Mouse (Mus musculus) heart, adult 2 months (tissue): ENCODE data around the gene Hexim1. TPM values are rescaled to one million over a fixed set of nuclear protein-coding genes. Genes with fewer than 3 reads are reported as not detected.

ENCODE experiments used
- DNase-seq, 2 experiments: peaks; one replicate each; pipeline ENCODE4 v3.0.0; 2021
- H3K27ac ChIP-seq: fragments of 200-600 bp; 2 replicates; pipeline ENCODE4 v1.8.1; 2022
- H3K27me3 ChIP-seq: fragments of 200-500 bp; 2 replicates; pipeline ENCODE4 v1.6.1; 2012; ENCODE audit warnings: mild to moderate bottlenecking, low read length, inconsistent platforms, mixed read lengths; ENCODE audit not compliant: control insufficient read depth, insufficient read depth
- H3K36me3 ChIP-seq: fragments of 200-500 bp; 2 replicates; pipeline ENCODE4 v1.6.1; 2012; ENCODE audit warnings: low read length, inconsistent platforms; ENCODE audit not compliant: control insufficient read depth, insufficient read depth
- H3K4me1 ChIP-seq: fragments of 200-500 bp; 2 replicates; pipeline ENCODE4 v1.6.1; 2011; ENCODE audit warnings: low read length; ENCODE audit not compliant: control insufficient read depth, insufficient read depth
- H3K4me3 ChIP-seq: fragments of 200-600 bp; 2 replicates; pipeline ENCODE4 v1.8.1; 2022
- H3K79me2 ChIP-seq: fragments of 200-500 bp; replicated peaks from 2 replicates; pipeline ENCODE4 v1.6.1; 2012; ENCODE audit warnings: mild to moderate bottlenecking, inconsistent platforms, low read length, moderate library complexity, mixed read lengths; ENCODE audit not compliant: control insufficient read depth, insufficient read depth
- H3K9ac ChIP-seq: fragments of 200-500 bp; 2 replicates; pipeline ENCODE4 v1.6.1; 2012; ENCODE audit warnings: low read depth, mild to moderate bottlenecking, control low read depth, inconsistent platforms, low read length, mixed read lengths
- CTCF ChIP-seq: fragments of 200-600 bp; IDR thresholded peaks from 2 replicates; pipeline ENCODE4 v1.8.1; 2022; ENCODE audit warnings: antibody characterized with exemption, mild to moderate bottlenecking, moderate library complexity
- EP300 ChIP-seq: fragments of 200-500 bp; IDR thresholded peaks from 2 replicates; pipeline ENCODE4 v1.6.1; 2011; ENCODE audit warnings: low read depth, low read length, control low read depth; ENCODE audit not compliant: insufficient read depth
- POLR2A ChIP-seq: fragments of 200-500 bp; IDR thresholded peaks from 2 replicates; pipeline ENCODE4 v1.6.1; 2011; ENCODE audit warnings: mild to moderate bottlenecking, low read depth, low read length, control low read depth; ENCODE audit not compliant: insufficient read depth
- WGBS: fragments of 180-500 bp; shearing (Covaris S2); methylation state at CpG from one replicate; pipeline ENCODE4 v1.1.7; 2018; 5-methylcytosine and 5-hydroxymethylcytosine counted together
- intact Hi-C: fragments of 180-260 bp; cut with DNase I; formaldehyde crosslinking; loops from one replicate; pipeline ENCODE4 v1.15.1; 2025
- polyA plus RNA-seq: library from polyadenylated mRNA; depleted of rRNA; stranded (reverse); fragments of >200 nt; gene quantifications from 2 replicates; pipeline ENCODE4 v1.2.3, GENCODE M21; 2012
- total RNA-seq, 2 experiments: library from RNA; stranded (reverse); gene quantifications; 2 replicates each; pipeline ENCODE4 v1.2.3; 2021

The Hexim1 gene
- total and polyA plus RNA-seq, 3 experiments: 7.8 to 19.3 (median 18.2) TPM

DNA sequence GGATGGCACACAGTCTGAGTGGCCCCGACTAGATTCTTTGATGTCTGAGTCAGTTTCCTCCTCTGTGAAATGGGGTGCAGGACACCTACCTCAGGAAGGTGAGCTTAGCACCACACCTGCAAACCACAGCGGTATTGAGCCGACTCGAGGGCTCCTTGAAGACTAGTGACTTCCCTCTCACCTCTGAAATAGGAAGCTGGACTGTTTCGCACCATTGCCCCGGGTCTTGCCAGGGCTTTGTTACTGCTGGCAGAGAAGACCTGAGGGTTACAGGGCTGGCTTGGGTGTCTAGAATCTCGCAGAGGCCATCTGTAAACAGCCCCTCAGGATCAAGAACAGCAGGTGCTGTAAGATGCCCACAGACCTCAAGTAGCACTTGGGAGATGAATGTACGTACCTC, 15.7 kb upstream of the Hexim1 start:
- no peak overlapping the region for H3K9ac ChIP-seq
- no peak for TF ChIP-seq POLR2A
- TF ChIP-seq EP300: no peak
- TF ChIP-seq CTCF: no peak
- DNase-seq: peak; percentile 14 to 26
- no peaks in the 10 kb centered on the region for H3K27me3 ChIP-seq
- no peak overlapping the region; the same call in 1 of the 2 replicates for H3K27ac ChIP-seq
- WGBS: 80% methylated on average over 8 of the region's 8 CpGs
- H3K36me3 ChIP-seq: no peaks in the 10 kb centered on the region
- H3K4me1 ChIP-seq: peaks cover 19% of the 10 kb centered on the region
- intact Hi-C loops: no loop called here
- H3K4me3 ChIP-seq: no peak overlapping the region
- no peaks in the 10 kb centered on the region for H3K79me2 ChIP-seq

DNA sequence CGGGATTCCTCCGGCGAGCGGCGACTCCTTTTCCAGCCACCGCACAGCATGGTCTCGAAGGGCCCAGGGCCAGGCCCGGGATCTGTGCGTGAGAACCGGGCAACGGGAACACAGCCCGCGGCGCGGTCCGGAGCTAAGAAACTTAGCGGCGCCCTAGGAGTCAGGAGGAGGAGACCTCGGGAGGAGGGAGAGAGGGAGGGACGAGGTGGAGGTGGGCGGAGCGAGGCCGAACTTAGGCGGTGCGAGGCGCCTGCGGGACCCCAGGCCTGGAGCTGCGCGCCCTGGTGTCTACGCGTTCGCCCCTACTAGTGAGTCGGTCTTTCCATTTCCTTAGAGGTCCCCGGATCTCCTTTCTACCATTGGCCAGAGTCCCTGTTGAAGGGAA, 14.6 kb upstream of the Hexim1 start, which contains the start of the genes Plcd3 and Acbd4:
TSS of gene Plcd3 (minus strand) at position 178 of the 385 bp plus-strand sequence.
TSS of gene Acbd4 (plus strand) at position 202 of the 385 bp plus-strand sequence.
- intact Hi-C loops: no loop called here
- Histone ChIP-seq H3K36me3 (no peaks in the 10 kb centered on the region), H3K79me2 (no peaks in the 10 kb centered on the region), H3K9ac (peak within 1 kb of the TSS; percentile 89), H3K4me1 (peaks cover 22% of the 10 kb centered on the region), H3K4me3 (peak within 1 kb of the TSS; percentile 72), H3K27me3 (no peaks in the 10 kb centered on the region), H3K27ac (peak within 1 kb of the TSS; percentile 88)
- DNase-seq: peak; percentile 91 to 93
- TF ChIP-seq EP300: 0 out of 2 replicates have a peak, but pooled peaks have one; percentile 10
- TF ChIP-seq POLR2A: peak; percentile 97
- 0 out of 2 replicates have a peak, but pooled peaks have one; percentile 10 for TF ChIP-seq CTCF
- under 1% methylated on average over 34 of the region's 34 CpGs for WGBS

GRCm38 (mm10) chr11:103101866-103102501, 14.0 kb upstream of the Hexim1 start:
- peak overlapping the region; percentile 89 for H3K9ac ChIP-seq
- WGBS: 1% methylated on average over 30 of the region's 30 CpGs

GRCm38 (mm10) chr11:103102725-103103349, 13.2 kb upstream of the Hexim1 start:
- 1% methylated on average over 35 of the region's 35 CpGs for WGBS
- Histone ChIP-seq H3K27ac (peak overlapping the region; percentile 88), H3K4me3 (peak overlapping the region; percentile 72), H3K4me1 (peaks cover 9% of the 10 kb centered on the region), H3K9ac (peak overlapping the region; percentile 70), H3K79me2 (no peaks in the 10 kb centered on the region), H3K27me3 (no peaks in the 10 kb centered on the region), H3K36me3 (no peaks in the 10 kb centered on the region)
- intact Hi-C loops: loop anchor here (1.0 kb wide), 1 partner anchor 56 kb away; no protein-coding TSS in a partner anchor
- TF ChIP-seq EP300: peak; percentile 97
- peak; percentile 81 for TF ChIP-seq POLR2A
- TF ChIP-seq CTCF: no peak
- peak; percentile 98 to 100 for DNase-seq

More at GRCm38 (mm10) chr11:103101866-103102501, 14.0 kb upstream of the Hexim1 start:
- Histone ChIP-seq H3K4me1 (peaks cover 17% of the 10 kb centered on the region), H3K79me2 (no peaks in the 10 kb centered on the region), H3K27me3 (no peaks in the 10 kb centered on the region), H3K4me3 (peak overlapping the region; percentile 72), H3K27ac (peak overlapping the region; percentile 88), H3K36me3 (no peaks in the 10 kb centered on the region)
- peak; percentile 86 to 88 for DNase-seq
- TF ChIP-seq POLR2A: no peak
- TF ChIP-seq EP300: 0 out of 2 replicates have a peak, but pooled peaks have one; percentile 51
- no peak for TF ChIP-seq CTCF
- intact Hi-C loops: no loop called here

DNA sequence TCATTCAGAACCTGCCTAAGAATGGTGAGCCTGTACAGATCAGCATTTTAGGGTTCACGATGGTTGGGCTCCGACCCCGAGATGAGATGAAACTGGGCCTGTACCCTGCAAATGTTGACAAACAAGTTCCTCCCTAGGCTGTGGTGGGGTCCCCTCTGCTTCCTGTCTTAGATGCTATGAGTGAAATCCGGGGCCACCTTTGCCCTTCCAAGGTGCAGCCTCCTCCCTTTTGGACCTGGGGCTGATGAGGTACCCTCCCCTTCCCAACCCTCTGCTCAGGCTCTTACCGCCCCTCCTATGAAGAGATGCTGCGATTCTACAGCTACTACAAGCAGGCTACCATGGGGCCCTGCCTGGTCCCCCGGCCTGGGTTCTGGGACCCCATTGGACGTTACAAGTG, 12.4 kb upstream of the Hexim1 start:
- intact Hi-C loops: loop anchor here (1.0 kb wide), 1 partner anchor 56 kb away; no protein-coding TSS in a partner anchor
- H3K79me2 ChIP-seq: no peaks in the 10 kb centered on the region
- DNase-seq: peak in 1 of 2 experiments; percentile 31
- no peaks in the 10 kb centered on the region for H3K27me3 ChIP-seq
- H3K9ac ChIP-seq: peak overlapping the region; percentile 70
- peak overlapping the region; percentile 68 for H3K4me3 ChIP-seq
- 69% methylated on average over 8 of the region's 8 CpGs for WGBS
- TF ChIP-seq EP300 (no peak), POLR2A (no peak), CTCF (no peak)
- no peaks in the 10 kb centered on the region for H3K36me3 ChIP-seq
- H3K27ac ChIP-seq: peak overlapping the region; percentile 88; the same call in 1 of the 2 replicates
- H3K4me1 ChIP-seq: peaks cover 9% of the 10 kb centered on the region
